Mouse (Mus musculus) cerebellum, adult 2 months (tissue): ENCODE measurements around the gene Mrgprh. TPM values are rescaled to one million over a fixed set of nuclear protein-coding genes. Genes with fewer than 3 reads are reported as not detected.

Source experiments
- DNase-seq, 2 experiments: peaks; one replicate each; pipeline ENCODE4 v3.0.0; 2021
- H3K27ac ChIP-seq: fragments of 200-500 bp; 2 replicates; pipeline ENCODE4 v1.5.1; 2012; ENCODE audit warnings: low read length, control low read depth, inconsistent platforms; ENCODE audit not compliant: insufficient read depth
- H3K27me3 ChIP-seq: fragments of 200-500 bp; 2 replicates; pipeline ENCODE4 v1.6.1; 2012; ENCODE audit warnings: inconsistent platforms, mild to moderate bottlenecking, low read length, moderate library complexity; ENCODE audit not compliant: control insufficient read depth, insufficient read depth
- H3K4me1 ChIP-seq: fragments of 200-500 bp; 2 replicates; pipeline ENCODE4 v1.6.1; 2011; ENCODE audit warnings: low read length; ENCODE audit not compliant: control insufficient read depth, insufficient read depth
- H3K4me3 ChIP-seq: fragments of 200-500 bp; replicated peaks from 2 replicates; pipeline ENCODE3; 2011; ENCODE audit warnings: mild to moderate bottlenecking, low read depth, low read length, control low read depth; ENCODE audit not compliant: insufficient read depth
- CTCF ChIP-seq: fragments of 200-500 bp; IDR thresholded peaks from 2 replicates; pipeline ENCODE4 v1.5.1; 2011; ENCODE audit warnings: low read depth, mild to moderate bottlenecking, control low read depth, low read length, moderate library complexity, borderline replicate concordance; ENCODE audit not compliant: insufficient read depth
- POLR2A ChIP-seq: fragments of 200-500 bp; IDR thresholded peaks from 2 replicates; pipeline ENCODE4 v1.6.1; 2011; ENCODE audit warnings: low read length, control low read depth, borderline replicate concordance; ENCODE audit not compliant: insufficient read depth
- WGBS: fragments of 180-500 bp; shearing (Covaris S2); methylation state at CpG from one replicate; pipeline ENCODE4 v1.1.7; 2018; 5-methylcytosine and 5-hydroxymethylcytosine counted together
- polyA plus RNA-seq: library from polyadenylated mRNA; depleted of rRNA; stranded (reverse); fragments of >200 nt; gene quantifications from 2 replicates; pipeline ENCODE4 v1.2.3, GENCODE M21; 2012

The Mrgprh gene
- polyA plus RNA-seq, 1 experiment: 0.62 TPM

DNA sequence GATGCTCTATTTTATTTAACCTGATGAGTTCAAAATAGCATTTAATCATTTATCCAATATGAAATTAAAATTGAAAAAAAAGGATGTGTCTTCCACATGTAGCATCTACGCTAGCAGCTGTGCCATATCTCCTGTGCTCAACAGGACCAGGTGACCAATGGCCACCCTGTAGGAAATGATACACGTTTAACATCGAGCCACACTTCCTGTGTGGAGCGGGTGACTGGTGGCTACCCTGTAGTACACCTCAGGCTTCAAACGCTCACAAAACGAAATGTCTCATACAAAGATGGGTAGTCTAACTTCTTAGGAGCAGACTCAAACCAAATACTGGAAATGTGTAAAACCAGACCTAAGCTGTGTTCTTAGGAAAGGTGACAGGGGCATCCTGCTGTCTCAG, 32.0 kb upstream of the Mrgprh start:
- Histone ChIP-seq H3K27ac (no peak overlapping the region), H3K4me3 (no peak overlapping the region), H3K27me3 (no peaks in the 10 kb centered on the region), H3K4me1 (peaks cover 13% of the 10 kb centered on the region)
- peak in 1 of 2 experiments; percentile 3 for DNase-seq
- TF ChIP-seq POLR2A (no peak), CTCF (no peak)
- 97% methylated on average over 6 of the region's 6 CpGs for WGBS

DNA sequence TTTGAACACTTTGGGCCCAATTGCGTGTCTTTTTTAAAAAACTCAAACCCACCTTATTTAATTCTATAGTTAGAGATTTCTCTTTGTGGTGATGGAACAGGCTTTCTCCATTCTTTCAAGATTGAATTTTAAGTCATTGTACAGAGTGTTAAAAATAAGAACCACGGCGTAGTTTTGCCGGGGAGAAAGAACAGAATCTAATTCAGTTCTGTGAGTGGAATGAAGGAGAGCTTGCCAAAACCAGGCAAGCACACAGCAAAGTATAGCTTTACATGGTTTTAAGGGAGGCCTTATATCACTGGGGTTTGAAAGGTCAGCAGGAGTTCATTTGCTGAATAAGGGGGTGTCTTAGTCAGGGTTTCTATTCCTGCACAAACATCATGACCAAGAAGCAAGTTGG, 31.3 kb upstream of the Mrgprh start:
- Histone ChIP-seq H3K27me3 (no peaks in the 10 kb centered on the region), H3K27ac (no peak overlapping the region), H3K4me3 (no peak overlapping the region), H3K4me1 (peaks cover 10% of the 10 kb centered on the region)
- 94% methylated on average over 4 of the region's 4 CpGs for WGBS
- DNase-seq: no peak
- no peak for TF ChIP-seq POLR2A
- no peak for TF ChIP-seq CTCF

DNA sequence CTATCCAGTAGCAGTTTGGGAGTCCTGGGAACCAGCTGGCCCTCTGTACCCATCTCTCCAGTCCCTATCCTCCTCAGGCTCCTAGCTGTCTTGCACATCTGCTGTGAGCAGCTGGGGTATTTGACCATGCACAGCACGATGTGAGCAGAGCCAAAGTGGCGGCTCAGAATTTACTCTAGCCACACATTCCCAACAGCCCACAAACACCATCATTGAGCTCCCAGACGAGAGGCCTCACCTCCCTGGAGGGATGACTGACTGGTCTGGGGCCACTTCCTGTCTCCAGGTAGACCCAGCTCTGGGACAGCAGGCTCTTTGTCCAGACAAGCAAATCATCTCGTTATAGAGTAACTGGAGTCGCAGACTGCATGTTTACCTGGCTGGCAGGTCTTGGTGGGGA, 30.0 kb upstream of the Mrgprh start:
- Histone ChIP-seq H3K27me3 (no peaks in the 10 kb centered on the region), H3K4me1 (peaks cover 5% of the 10 kb centered on the region), H3K4me3 (no peak overlapping the region), H3K27ac (no peak overlapping the region)
- no peak for TF ChIP-seq CTCF
- TF ChIP-seq POLR2A: no peak
- 29% methylated on average over 5 of the region's 5 CpGs for WGBS
- DNase-seq: peak in 1 of 2 experiments; percentile 9

DNA sequence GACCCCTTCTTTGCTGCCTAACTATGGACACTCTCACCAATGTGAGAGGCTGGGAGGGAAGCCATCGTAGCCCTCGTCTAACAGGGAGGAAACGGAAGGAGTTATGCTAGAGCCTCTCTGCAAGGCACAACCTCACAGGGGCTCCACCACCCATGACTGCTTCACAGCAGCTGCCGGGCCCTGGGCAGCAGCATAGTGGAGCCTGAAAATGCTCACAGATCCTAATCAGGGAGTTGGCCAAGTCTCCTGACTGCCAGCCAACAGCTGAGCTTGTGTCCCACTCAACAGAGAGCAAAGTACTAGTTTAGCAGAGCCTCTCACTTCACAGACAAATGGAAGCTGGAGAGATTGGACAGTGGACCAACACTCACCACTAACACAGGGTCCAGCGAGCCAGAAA, 29.4 kb upstream of the Mrgprh start:
- peak in 1 of 2 experiments; percentile 13 for DNase-seq
- WGBS: 26% methylated on average over 5 of the region's 5 CpGs
- H3K27ac ChIP-seq: no peak overlapping the region
- peaks cover 5% of the 10 kb centered on the region for H3K4me1 ChIP-seq
- H3K4me3 ChIP-seq: no peak overlapping the region
- no peak for TF ChIP-seq POLR2A
- no peak for TF ChIP-seq CTCF
- no peaks in the 10 kb centered on the region for H3K27me3 ChIP-seq

DNA sequence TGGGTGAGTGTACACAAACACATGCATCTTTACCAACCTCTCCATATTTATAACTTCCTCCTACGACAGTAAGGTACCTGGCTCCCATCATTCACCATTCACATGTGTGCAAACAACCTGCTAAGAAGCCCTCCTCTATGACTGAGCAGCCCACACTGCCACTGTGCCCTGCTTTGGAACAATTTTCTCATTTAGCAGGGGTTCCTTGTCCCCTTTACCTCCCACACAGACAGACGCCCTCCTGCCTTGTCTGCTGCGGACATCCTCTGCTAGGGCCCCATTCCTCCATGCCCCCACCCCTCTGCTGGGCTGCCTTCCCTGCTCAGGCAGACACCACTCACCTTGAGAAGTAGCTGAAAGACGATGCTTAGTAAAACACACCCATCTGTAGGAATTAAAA, 28.1 kb upstream of the Mrgprh start:
- peaks cover 5% of the 10 kb centered on the region for H3K4me1 ChIP-seq
- H3K27ac ChIP-seq: no peak overlapping the region
- 86% methylated on average over 4 of the region's 4 CpGs for WGBS
- peak in 1 of 2 experiments; percentile 2 for DNase-seq
- TF ChIP-seq CTCF (no peak), POLR2A (no peak)
- no peaks in the 10 kb centered on the region for H3K27me3 ChIP-seq
- no peak overlapping the region for H3K4me3 ChIP-seq

DNA sequence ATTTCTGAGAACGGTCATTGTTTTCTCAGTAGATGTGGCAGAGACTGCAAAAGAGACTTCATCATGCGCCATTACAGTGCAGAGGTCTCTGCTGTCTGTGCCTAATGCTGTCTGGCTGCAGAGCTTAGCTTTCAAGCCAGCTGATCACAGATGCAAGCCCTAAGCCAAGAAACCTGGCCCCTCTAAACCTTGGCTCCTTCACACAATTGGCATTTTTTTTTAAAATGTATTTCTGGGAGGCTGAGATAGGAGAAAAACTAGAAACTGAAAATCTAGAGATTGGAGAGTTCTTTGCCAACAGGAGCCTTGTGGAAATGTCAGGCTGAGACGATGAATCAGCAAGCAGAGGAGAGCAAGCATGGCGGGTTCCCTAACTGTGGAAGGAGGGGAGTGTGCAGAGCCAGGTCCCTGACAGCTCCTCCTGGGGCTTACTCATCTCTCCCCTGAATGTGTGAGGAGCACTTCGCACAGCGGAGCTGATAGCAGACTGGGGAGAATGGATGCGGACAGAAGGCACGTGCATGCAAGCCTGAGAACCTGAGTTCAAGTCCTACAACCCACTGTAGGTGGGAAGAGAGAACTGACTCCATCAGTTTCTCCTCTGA, 26.0 kb upstream of the Mrgprh start:
- TF ChIP-seq POLR2A (no peak), CTCF (no peak)
- no peak overlapping the region for H3K4me3 ChIP-seq
- 49% methylated on average over 8 of the region's 8 CpGs for WGBS

DNA sequence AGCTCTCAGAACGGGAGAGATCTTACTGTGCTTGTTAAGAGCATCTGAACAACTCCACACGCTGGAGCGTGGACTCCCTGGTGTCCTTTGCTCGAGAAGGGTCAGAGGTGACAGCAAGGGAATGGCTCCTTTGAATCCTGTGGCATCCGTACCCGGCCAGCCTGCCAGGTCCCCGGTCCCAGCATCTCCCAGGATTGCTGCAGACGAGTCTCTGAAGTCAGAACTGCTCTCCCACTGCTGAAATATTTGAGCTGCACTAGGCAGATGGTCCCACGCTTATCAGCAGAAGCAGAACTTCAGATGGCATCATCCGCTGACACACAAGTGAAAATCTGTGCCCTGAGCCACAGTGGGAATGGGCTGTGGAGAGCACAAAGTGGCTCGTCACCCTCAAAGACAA, 24.1 kb upstream of the Mrgprh start:
- TF ChIP-seq POLR2A: no peak
- TF ChIP-seq CTCF: no peak
- 57% methylated on average over 11 of the region's 11 CpGs for WGBS

More for the DNA sequence above, 26.0 kb upstream of the Mrgprh start:
- H3K27me3 ChIP-seq: no peaks in the 10 kb centered on the region
- no peak overlapping the region for H3K27ac ChIP-seq
- DNase-seq: no peak
- H3K4me1 ChIP-seq: peaks cover 16% of the 10 kb centered on the region

DNA sequence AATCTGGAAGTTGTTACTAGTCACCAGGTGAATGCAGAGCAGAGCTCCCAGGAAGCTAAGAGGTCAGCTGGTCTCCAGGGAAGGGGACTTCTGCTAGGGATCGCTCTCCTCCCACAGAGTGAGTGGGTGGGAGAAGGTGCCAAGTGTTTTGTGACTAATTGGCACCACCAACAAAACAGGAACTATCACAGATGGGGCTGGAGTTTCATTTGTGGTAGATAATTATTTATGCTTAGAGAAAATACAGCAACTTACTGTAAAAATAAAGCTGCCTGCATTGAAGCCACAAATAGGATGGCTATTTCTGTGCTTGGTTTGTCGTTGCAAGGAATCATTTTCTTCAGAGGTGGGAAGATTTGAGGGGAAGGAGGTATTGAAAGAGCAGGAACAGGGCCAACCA, 22.0 kb upstream of the Mrgprh start:
- TF ChIP-seq CTCF (no peak), POLR2A (no peak)
- WGBS: 18% methylated on average over 2 of the region's 2 CpGs
- Histone ChIP-seq H3K27me3 (no peaks in the 10 kb centered on the region), H3K27ac (no peak overlapping the region), H3K4me3 (no peak overlapping the region), H3K4me1 (peaks cover 11% of the 10 kb centered on the region)
- DNase-seq: peak in 1 of 2 experiments; percentile 51

More for the DNA sequence above, 24.1 kb upstream of the Mrgprh start:
- Histone ChIP-seq H3K27ac (no peak overlapping the region), H3K4me1 (peaks cover 11% of the 10 kb centered on the region), H3K27me3 (no peaks in the 10 kb centered on the region), H3K4me3 (no peak overlapping the region)
- no peak for DNase-seq

DNA sequence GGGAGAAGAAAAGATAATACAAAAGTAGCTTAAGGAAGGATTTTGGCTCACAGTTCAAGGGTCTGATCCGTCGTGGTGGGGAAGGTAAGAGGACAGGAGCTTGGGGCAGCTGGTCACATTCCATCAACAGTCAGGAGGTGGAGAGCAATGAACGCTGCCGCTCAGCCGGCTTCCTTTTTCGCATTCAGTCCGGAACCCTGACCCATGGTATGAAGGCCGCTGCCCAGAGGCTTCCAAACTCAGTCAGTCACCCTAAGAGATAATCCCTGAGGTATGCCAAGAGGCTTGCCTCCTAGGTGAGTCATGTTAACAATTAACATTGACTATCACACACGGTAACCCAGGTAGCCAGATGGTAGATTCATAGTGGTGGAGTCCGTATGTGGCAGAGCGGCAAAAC, 21.4 kb upstream of the Mrgprh start:
- H3K4me1 ChIP-seq: peaks cover 11% of the 10 kb centered on the region
- no peak overlapping the region for H3K27ac ChIP-seq
- DNase-seq: no peak
- no peaks in the 10 kb centered on the region for H3K27me3 ChIP-seq
- H3K4me3 ChIP-seq: no peak overlapping the region
- no peak for TF ChIP-seq CTCF
- no peak for TF ChIP-seq POLR2A
- 83% methylated on average over 11 of the region's 11 CpGs for WGBS
